Mouse (Mus musculus) gastrocnemius, adult 2 months (tissue): ENCODE data around the gene Snapc3. TPM values are rescaled to one million over a fixed set of nuclear protein-coding genes. Genes with fewer than 3 reads are reported as not detected.

Source experiments
- DNase-seq: peaks from one replicate; pipeline ENCODE4 v3.0.0; 2022
- H3K27ac ChIP-seq: fragments of 200-600 bp; 2 replicates; pipeline ENCODE4 v1.8.1; 2022; ENCODE audit warnings: mild to moderate bottlenecking
- H3K4me3 ChIP-seq: fragments of 200-600 bp; 2 replicates; pipeline ENCODE4 v1.8.1; 2022; ENCODE audit warnings: mild to moderate bottlenecking, moderate library complexity
- CTCF ChIP-seq: fragments of 200-600 bp; IDR thresholded peaks from 2 replicates; pipeline ENCODE4 v1.8.1; 2022; ENCODE audit warnings: antibody characterized with exemption, mild to moderate bottlenecking, moderate library complexity
- intact Hi-C: fragments of 180-260 bp; cut with DNase I; formaldehyde crosslinking; loops from one replicate; pipeline ENCODE4 v1.15.1; 2025
- total RNA-seq, 2 experiments: library from RNA; stranded (reverse); gene quantifications; 2 replicates each; pipeline ENCODE4 v1.2.3; 2021

The Snapc3 gene
- total RNA-seq, 2 experiments from 2014 or later, result 9.6 to 10.8 TPM

DNA sequence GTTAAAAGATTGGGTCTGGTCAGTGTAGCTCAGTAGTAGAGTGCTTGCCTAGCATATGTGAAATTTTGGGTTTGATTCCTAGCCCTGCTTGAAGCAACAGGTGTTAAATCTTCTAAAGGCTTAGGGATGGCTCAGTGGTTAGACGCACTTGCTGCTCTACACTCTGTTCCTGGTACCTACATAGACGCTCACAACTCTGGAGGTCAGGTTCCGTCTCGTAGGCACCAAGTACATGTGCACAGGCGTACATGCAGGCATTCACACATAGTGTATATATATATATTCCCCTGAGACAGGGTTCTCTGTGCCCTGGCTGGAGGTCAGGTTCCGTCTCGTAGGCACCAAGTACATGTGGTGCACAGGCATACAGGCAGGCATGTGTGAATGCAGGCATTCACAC, 9.6 kb downstream of the Snapc3 start:
- Histone ChIP-seq H3K27ac (no peak overlapping the region), H3K4me3 (no peak overlapping the region)
- intact Hi-C loops, result no loop called here
- no peak for TF ChIP-seq CTCF
- DNase-seq, result no peak

GRCm38 (mm10) chr4:83427696-83428095, 10.2 kb downstream of the Snapc3 start:
- DNase-seq, result no peak
- H3K27ac ChIP-seq, result no peak overlapping the region
- H3K4me3 ChIP-seq, result no peak overlapping the region
- intact Hi-C loops, result no loop called here
- no peak for TF ChIP-seq CTCF

DNA sequence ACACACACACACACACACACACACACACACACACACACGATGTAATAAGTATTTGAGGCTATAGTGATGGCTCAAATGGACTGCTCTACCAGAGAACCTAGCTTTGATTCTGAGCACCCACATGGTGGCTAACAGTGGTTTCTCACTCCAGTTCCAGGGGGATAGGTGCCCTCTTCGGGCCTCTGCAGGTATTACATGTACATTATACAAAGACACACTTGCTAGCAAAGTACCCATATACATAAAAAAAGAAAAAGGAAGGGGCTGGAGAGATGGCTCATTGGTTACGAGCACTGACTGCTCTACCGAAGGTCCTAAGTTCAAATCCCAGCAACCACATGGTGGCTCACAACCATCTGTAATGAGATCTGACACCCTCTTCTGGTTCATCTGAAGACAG, 11.3 kb downstream of the Snapc3 start:
- DNase-seq, result no peak
- Histone ChIP-seq H3K4me3 (no peak overlapping the region), H3K27ac (no peak overlapping the region)
- intact Hi-C loops, result no loop called here
- TF ChIP-seq CTCF, result peak; percentile 33; the same call in 1 of the 2 replicates

GRCm38 (mm10) chr4:83431950-83432349, 14.4 kb downstream of the Snapc3 start:
- TF ChIP-seq CTCF, result no peak
- H3K27ac ChIP-seq, result no peak overlapping the region
- intact Hi-C loops, result no loop called here
- H3K4me3 ChIP-seq, result no peak overlapping the region
- no peak for DNase-seq

DNA sequence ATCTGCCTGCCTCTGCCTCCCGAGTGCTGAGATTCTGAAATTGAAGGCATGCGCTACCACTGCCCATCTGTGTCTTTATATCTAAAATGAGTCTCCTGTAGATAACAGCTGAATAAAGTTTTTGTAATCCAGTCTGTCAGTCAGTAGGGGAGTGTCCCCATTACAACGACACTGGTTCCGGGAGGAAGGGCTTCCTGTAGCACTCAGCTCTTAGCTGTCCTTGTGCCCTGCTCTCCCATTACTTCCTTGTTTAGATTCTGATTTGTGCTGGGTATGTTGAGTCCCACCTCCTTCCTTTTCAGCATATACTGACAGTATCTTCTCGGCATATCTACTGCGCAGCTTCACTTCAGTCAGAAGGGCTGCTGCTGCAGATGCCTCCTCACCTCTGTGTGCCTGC, 15.4 kb downstream of the Snapc3 start:
- DNase-seq, result no peak
- intact Hi-C loops, result no loop called here
- no peak overlapping the region for H3K27ac ChIP-seq
- no peak for TF ChIP-seq CTCF
- no peak overlapping the region for H3K4me3 ChIP-seq

GRCm38 (mm10) chr4:83436375-83436774, 18.9 kb downstream of the Snapc3 start:
- H3K27ac ChIP-seq, result peak overlapping the region; percentile 78
- no peak for DNase-seq
- TF ChIP-seq CTCF, result no peak
- intact Hi-C loops, result no loop called here
- H3K4me3 ChIP-seq, result no peak overlapping the region

DNA sequence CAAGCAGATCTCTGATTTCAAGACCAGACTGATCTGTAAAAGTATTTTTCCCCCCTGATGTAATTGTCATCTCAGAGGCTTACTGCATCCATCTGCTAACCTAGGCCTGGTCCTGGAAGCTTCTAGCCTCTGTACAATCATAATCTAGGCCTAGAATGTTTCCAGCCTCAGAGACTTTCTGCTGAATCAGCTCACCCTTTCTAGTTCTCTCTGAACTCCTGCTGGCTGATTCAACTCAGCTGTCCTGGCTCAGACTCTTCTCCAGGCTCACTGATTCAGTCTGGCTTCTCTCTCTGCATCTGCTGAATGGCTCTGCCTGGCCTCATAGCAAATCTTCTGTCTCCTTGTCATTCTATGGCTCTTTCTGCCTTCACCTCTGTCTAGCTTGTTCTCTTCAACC, 20.6 kb downstream of the Snapc3 start:
- peak overlapping the region; percentile 56 for H3K27ac ChIP-seq
- DNase-seq, result no peak
- TF ChIP-seq CTCF, result no peak
- intact Hi-C loops, result no loop called here
- H3K4me3 ChIP-seq, result no peak overlapping the region

- intact Hi-C loops, result no loop called here
- DNase-seq, result no peak
- TF ChIP-seq CTCF, result no peak
- Histone ChIP-seq H3K27ac (0 out of 2 replicates have a peak overlapping the region, but pooled peaks have one; percentile 56), H3K4me3 (no peak overlapping the region)
Measured at GRCm38 (mm10) chr4:83439045-83439444, 21.5 kb downstream of the Snapc3 start.

DNA sequence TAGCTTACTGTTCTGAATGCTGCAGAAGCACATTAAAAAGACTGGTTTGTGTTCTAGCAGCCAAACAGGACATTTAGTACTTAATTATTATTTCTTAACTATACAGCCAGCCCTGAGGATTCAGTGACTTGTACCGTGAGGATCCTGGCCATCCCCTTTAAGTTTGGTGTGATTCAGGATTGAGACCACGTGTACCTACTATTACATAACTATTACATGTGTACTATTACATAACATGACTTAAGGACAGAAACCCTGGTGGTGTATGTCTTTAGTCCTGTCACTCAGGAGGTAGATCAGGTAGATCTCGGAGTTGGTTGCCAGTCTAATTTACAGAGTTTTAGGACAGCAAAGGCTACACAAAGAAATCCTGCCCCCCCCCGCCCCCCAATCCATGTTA, 23.5 kb downstream of the Snapc3 start:
- Histone ChIP-seq H3K4me3 (no peak overlapping the region), H3K27ac (no peak overlapping the region)
- TF ChIP-seq CTCF, result no peak
- no peak for DNase-seq
- intact Hi-C loops, result no loop called here

DNA sequence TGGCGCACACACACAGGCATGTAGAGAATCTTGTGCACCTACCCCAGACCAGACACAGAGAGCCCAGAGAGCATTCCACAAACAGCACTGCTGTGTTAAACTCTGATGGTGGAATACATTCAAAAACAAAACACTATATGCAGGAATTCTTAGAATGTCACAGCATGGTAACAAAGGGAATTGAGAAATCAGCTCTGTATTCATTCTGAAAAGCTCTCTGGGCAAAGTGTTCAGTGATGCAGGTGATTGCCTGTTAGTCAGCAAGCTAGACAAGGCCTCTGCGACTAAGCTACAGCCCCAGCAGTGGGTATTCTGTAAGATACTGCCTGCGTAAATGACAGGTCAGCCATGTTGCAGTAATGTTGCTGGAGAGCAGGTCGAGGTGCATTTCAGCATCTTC, 33.3 kb downstream of the Snapc3 start:
- Histone ChIP-seq H3K4me3 (no peak overlapping the region), H3K27ac (no peak overlapping the region)
- no peak for DNase-seq
- intact Hi-C loops, result no loop called here
- TF ChIP-seq CTCF, result no peak

DNA sequence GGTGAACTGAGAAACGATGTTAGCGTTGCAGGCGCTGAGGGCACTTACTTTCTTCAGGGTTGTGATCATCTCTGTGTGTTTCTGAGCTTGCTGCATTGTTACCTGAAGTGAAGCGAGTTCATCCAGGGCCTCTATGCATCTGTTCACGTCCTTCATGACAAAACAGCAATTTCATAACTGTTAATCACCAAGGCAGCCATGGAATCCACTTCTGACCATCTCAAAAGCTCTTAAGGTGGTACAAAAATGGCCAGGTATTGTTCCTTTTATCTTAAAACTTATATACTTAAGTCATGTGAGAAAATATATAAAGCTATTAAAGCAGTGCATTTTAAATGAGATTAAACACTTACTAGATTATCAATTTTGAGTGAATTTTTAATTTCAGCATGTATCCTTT, 42.6 kb downstream of the Snapc3 start:
- intact Hi-C loops, result no loop called here
- Histone ChIP-seq H3K27ac (no peak overlapping the region), H3K4me3 (no peak overlapping the region)
- no peak for TF ChIP-seq CTCF
- DNase-seq, result no peak

DNA sequence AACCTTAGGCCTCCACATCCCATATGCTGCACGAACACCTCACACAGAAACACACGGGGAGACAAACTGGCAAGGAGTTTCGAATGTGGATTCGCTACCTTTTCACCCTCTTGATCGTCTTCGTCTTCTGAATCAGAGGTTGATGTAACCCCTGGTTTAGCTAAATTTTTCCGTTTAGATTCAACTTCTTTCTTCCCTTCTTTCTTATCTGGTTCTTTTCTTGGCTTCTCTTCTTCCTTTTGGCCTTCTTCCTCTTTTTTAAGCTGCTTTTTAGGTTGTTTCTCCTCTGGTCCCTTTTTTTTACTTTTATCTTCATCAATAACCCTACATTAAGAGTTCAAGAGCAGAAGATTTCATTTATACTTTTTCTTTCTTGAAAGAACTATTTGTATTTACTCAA, 47.3 kb downstream of the Snapc3 start:
- DNase-seq, result no peak
- H3K27ac ChIP-seq, result no peak overlapping the region
- intact Hi-C loops, result no loop called here
- no peak for TF ChIP-seq CTCF
- H3K4me3 ChIP-seq, result no peak overlapping the region

DNA sequence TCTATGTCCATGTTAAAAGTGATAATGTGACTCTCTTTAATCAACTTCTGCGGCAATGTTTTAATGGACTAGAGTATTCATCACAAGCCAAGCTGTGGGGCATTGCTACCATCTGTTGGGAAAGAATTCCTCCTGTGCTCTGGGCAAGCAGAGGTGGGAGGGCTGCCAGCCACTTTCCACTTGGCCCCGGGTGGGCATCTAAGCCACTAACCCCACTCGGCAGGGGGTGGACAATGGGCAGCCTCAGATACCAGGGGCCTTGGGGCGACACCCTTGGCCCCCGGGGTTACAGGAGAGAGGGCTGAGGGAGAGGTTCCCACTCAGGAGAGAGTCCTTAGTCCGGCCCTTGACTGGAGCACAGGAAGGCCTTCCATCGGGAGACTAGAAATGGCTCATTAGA, 50.1 kb downstream of the Snapc3 start:
- Histone ChIP-seq H3K27ac (no peak overlapping the region), H3K4me3 (no peak overlapping the region)
- no peak for TF ChIP-seq CTCF
- intact Hi-C loops, result no loop called here
- DNase-seq, result no peak

- Histone ChIP-seq H3K4me3 (no peak overlapping the region), H3K27ac (no peak overlapping the region)
- TF ChIP-seq CTCF, result no peak
- intact Hi-C loops, result no loop called here
- no peak for DNase-seq
Measured at GRCm38 (mm10) chr4:83468208-83468607, 50.7 kb downstream of the Snapc3 start.

- intact Hi-C loops, result loop anchor here (2.0 kb wide), 1 partner anchor 86 kb away; no protein-coding TSS in a partner anchor
- peak overlapping the region; percentile 99 for H3K27ac ChIP-seq
- H3K4me3 ChIP-seq, result peak overlapping the region; percentile 95
- TF ChIP-seq CTCF, result no peak
- no peak for DNase-seq
Measured at GRCm38 (mm10) chr4:83485250-83485649, 67.7 kb downstream of the Snapc3 start.
